Mouse (Mus musculus) liver, embryonic 14.5 days (tissue): ENCODE data around the gene Ttc17. TPM values are rescaled to one million over a fixed set of nuclear protein-coding genes. Genes with fewer than 3 reads are reported as not detected.

ENCODE experiments used
- ATAC-seq: fragments of 200-750 bp; cut with Nextera tagmentation; 2 replicates; pipeline ENCODE4 v1.8.0; 2017; ENCODE audit warnings: moderate number of reproducible peaks, mild to moderate bottlenecking, moderate library complexity; ENCODE audit not compliant: insufficient read depth
- DNase-seq, 3 experiments: peaks; one replicate each; pipeline ENCODE4 v3.0.0-alpha.2; 2012 to 2013; ENCODE audit warnings: low read depth in 3 of 3, low spot score in 3 of 3
- H3K27ac ChIP-seq: fragments of 300-500 bp; sonication (generic); 2 replicates; pipeline ENCODE4 v1.5.1; 2014; ENCODE audit warnings: moderate library complexity, mild to moderate bottlenecking, control low read depth, inconsistent platforms
- H3K27me3 ChIP-seq: fragments of 300-500 bp; sonication (generic); 2 replicates; pipeline ENCODE4 v1.6.1; 2014; ENCODE audit warnings: mild to moderate bottlenecking, low read length, moderate library complexity; ENCODE audit not compliant: control insufficient read depth, insufficient read depth
- H3K36me3 ChIP-seq: fragments of 300-500 bp; sonication (generic); replicated peaks from 2 replicates; pipeline ENCODE4 v1.6.1; 2014; ENCODE audit warnings: low read depth; ENCODE audit not compliant: control insufficient read depth, insufficient read depth
- H3K4me1 ChIP-seq, 2 experiments: fragments of 200-500 bp in 1 of 2; fragments of 300-500 bp in 1 of 2; sonication (generic) in 1 of 2; replicated peaks; 2 replicates each; pipeline ENCODE4 v1.6.1; 2012 to 2014; ENCODE audit warnings: antibody characterized with exemption in 1 of 2, inconsistent platforms in 1 of 2, low read length in 1 of 2; ENCODE audit not compliant: control insufficient read depth in 2 of 2, insufficient read depth in 2 of 2
- H3K4me2 ChIP-seq: fragments of 300-500 bp; sonication (generic); 2 replicates; pipeline ENCODE4 v1.6.1; 2014; ENCODE audit warnings: low read depth, mild to moderate bottlenecking, control low read depth, moderate library complexity
- H3K4me3 ChIP-seq, 2 experiments: fragments of 200-500 bp in 1 of 2; fragments of 300-500 bp in 1 of 2; sonication (generic) in 1 of 2; 2 replicates each; pipeline ENCODE4 v1.5.1; 2012 to 2014; ENCODE audit warnings: low read depth in 2 of 2, low read length in 2 of 2, mild to moderate bottlenecking in 2 of 2, control low read depth in 1 of 2, inconsistent platforms in 1 of 2, moderate library complexity in 1 of 2; ENCODE audit not compliant: insufficient read depth in 1 of 2
- H3K9ac ChIP-seq: fragments of 300-500 bp; sonication (generic); replicated peaks from 2 replicates; pipeline ENCODE4 v1.6.1; 2014; ENCODE audit warnings: mild to moderate bottlenecking, control low read depth, moderate library complexity
- H3K9me3 ChIP-seq: fragments of 300-500 bp; sonication (generic); 2 replicates; pipeline ENCODE4 v1.6.1; 2016; ENCODE audit warnings: low read length, mixed read lengths; ENCODE audit not compliant: control insufficient read depth
- CTCF ChIP-seq: IDR thresholded peaks from 2 replicates; pipeline ENCODE4 v1.5.1; 2016; ENCODE audit warnings: antibody characterized with exemption, low read depth, control low read depth
- EP300 ChIP-seq: IDR thresholded peaks from 2 replicates; pipeline ENCODE4 v1.6.1; 2016; ENCODE audit warnings: antibody characterized with exemption, low read depth
- WGBS: fragments of 180-500 bp; shearing (Covaris S2); extraction: QIAGEN DNeasy Blood & Tissue Kit; methylation state at CpG from one replicate; pipeline ENCODE4 v1.1.7; 2014; ENCODE audit not compliant: insufficient replicate concordance; 5-methylcytosine and 5-hydroxymethylcytosine counted together
- polyA plus RNA-seq, 2 experiments: library from polyadenylated mRNA; depleted of rRNA in 1 of 2; stranded (reverse) in 1 of 2; unstranded in 1 of 2; fragments of >200 nt; fragmentation: Nextera tagmentation in 1 of 2; extraction: Ambion mirVana in 1 of 2; gene quantifications; 2 replicates each; pipeline versions ENCODE4 v1.2.1 to v1.2.3; 2012 to 2014

Gene Ttc17
- polyA plus RNA-seq, 2 experiments, result 3.6 to 5.1 TPM

- Histone ChIP-seq H3K27ac (no peak overlapping the region), H3K4me3 (no peak overlapping the region), H3K36me3 (no peaks in the 10 kb centered on the region; the same call in 1 of the 2 replicates), H3K4me1 (no peaks in the 10 kb centered on the region), H3K27me3 (no peaks in the 10 kb centered on the region), H3K9me3 (no peaks in the 10 kb centered on the region), H3K4me2 (no peak overlapping the region), H3K9ac (no peak overlapping the region)
- ATAC-seq, result no peak
- 80% methylated on average over 5 of the region's 5 CpGs for WGBS
- TF ChIP-seq EP300, result no peak
- no peak for TF ChIP-seq CTCF
- no peak for DNase-seq
Measured at GRCm38 (mm10) chr2:94302393-94302792, 104.1 kb downstream of the Ttc17 start.

DNA sequence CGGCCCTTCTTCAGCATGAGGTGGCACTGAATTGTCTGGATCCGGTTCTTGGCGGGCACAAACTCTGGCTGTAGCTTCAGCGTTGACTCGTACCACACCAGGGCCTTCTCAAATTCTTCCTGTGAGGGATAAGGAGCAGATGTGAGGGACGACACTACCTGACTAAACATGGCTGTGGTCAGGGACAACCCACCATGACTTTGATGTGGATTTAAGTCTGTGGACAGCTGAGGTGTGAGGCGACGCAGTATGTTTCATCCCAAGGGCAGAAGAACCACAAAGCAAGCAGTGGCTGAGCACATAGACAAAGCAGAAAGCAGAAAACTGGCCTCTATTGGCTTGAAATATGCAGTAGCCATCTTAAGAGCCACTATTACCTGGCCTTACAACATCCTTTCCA is 104.7 kb downstream of the Ttc17 start:
- no peaks in the 10 kb centered on the region; the same call in 1 of the 2 replicates for H3K36me3 ChIP-seq
- H3K27ac ChIP-seq, result no peak overlapping the region
- H3K9ac ChIP-seq, result no peak overlapping the region
- TF ChIP-seq EP300 (no peak), CTCF (no peak)
- no peaks in the 10 kb centered on the region for H3K27me3 ChIP-seq
- H3K4me3 ChIP-seq, result no peak overlapping the region
- no peaks in the 10 kb centered on the region for H3K4me1 ChIP-seq
- ATAC-seq (no peak), DNase-seq (no peak)
- WGBS, result 79% methylated on average over 8 of the region's 8 CpGs
- no peak overlapping the region for H3K4me2 ChIP-seq
- no peaks in the 10 kb centered on the region for H3K9me3 ChIP-seq

- WGBS, result 58% methylated on average over 3 of the region's 3 CpGs
- H3K9ac ChIP-seq, result no peak overlapping the region
- ATAC-seq (no peak), DNase-seq (no peak)
- no peak overlapping the region for H3K4me2 ChIP-seq
- no peaks in the 10 kb centered on the region for H3K4me1 ChIP-seq
- H3K9me3 ChIP-seq, result no peaks in the 10 kb centered on the region
- TF ChIP-seq EP300, result no peak
- TF ChIP-seq CTCF, result no peak
- H3K36me3 ChIP-seq, result no peaks in the 10 kb centered on the region
- no peak overlapping the region for H3K27ac ChIP-seq
- H3K27me3 ChIP-seq, result no peaks in the 10 kb centered on the region
- H3K4me3 ChIP-seq, result no peak overlapping the region
Measured at GRCm38 (mm10) chr2:94297467-94297866, 109.0 kb downstream of the Ttc17 start.

GRCm38 (mm10) chr2:94290483-94290882 is 116.0 kb downstream of the Ttc17 start:
- ATAC-seq, result no peak
- DNase-seq, result no peak

DNA sequence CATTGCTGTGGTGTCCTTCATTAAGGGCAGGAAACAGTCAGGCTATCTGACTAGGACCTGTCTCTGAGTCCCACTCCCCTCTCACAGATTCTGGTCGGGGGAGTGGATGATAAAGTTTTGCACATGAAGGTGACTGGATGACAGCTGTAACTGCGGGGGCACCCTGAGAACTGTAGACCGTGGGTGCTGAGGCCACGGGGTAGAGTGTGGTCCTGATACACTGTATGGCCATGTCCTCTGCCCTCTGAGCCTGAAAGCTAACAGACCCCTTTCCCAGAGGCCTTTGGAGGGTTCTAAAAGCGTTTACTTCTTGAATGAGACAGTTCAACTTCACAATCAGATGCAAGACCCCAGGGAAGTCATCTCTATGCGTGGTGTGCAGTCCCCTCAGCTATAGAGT is 116.8 kb downstream of the Ttc17 start:
- ATAC-seq (no peak), DNase-seq (no peak)
- TF ChIP-seq EP300 (no peak), CTCF (no peak)
- Histone ChIP-seq H3K27ac (no peak overlapping the region), H3K9me3 (no peaks in the 10 kb centered on the region), H3K36me3 (no peaks in the 10 kb centered on the region), H3K4me1 (no peaks in the 10 kb centered on the region), H3K4me3 (no peak overlapping the region), H3K9ac (no peak overlapping the region), H3K27me3 (no peaks in the 10 kb centered on the region), H3K4me2 (no peak overlapping the region)
- 45% methylated on average over 6 of the region's 6 CpGs for whole genome bisulfite sequencing

More at GRCm38 (mm10) chr2:94290483-94290882, 116.0 kb downstream of the Ttc17 start:
- TF ChIP-seq CTCF (peak; percentile 85), EP300 (no peak)
- Histone ChIP-seq H3K4me1 (no peaks in the 10 kb centered on the region), H3K27me3 (no peaks in the 10 kb centered on the region), H3K27ac (no peak overlapping the region), H3K4me2 (no peak overlapping the region), H3K9ac (no peak overlapping the region), H3K4me3 (no peak overlapping the region), H3K9me3 (no peaks in the 10 kb centered on the region), H3K36me3 (no peaks in the 10 kb centered on the region)
- under 1% methylated on average over 5 of the region's 5 CpGs for WGBS
